Mouse (Mus musculus) layer of hippocampus, adult 18-20 months (tissue): ENCODE results near the gene Rpa2. TPM values are rescaled to one million over a fixed set of nuclear protein-coding genes. Genes with fewer than 3 reads are reported as not detected.
A peak's percentile ranks its signal among the peaks of the same experiment; 100 is the strongest.
"Not testable (repeated sequence)": the region's sequence is repeated elsewhere in the genome, so short reads cannot be mapped to it uniquely, and the experiment has no call there.

Experiments used
- DNase-seq, 2 experiments: peaks; one replicate each; pipeline ENCODE4 v3.0.0; 2022; ENCODE audit warnings: low spot score in 2 of 2
- total RNA-seq, 2 experiments: library from RNA; stranded (reverse); gene quantifications; 2 replicates each; pipeline ENCODE4 v1.2.3; 2021

Gene Rpa2
- total RNA-seq, 2 experiments from 2014 or later = 14.4 to 16.4 TPM

- DNase-seq = no peak
Measured at GRCm38 (mm10) chr4:132760296-132760695, 7.8 kb upstream of the Rpa2 start.

- no peak for DNase-seq
Measured at GRCm38 (mm10) chr4:132762602-132763001, 5.5 kb upstream of the Rpa2 start.

DNA sequence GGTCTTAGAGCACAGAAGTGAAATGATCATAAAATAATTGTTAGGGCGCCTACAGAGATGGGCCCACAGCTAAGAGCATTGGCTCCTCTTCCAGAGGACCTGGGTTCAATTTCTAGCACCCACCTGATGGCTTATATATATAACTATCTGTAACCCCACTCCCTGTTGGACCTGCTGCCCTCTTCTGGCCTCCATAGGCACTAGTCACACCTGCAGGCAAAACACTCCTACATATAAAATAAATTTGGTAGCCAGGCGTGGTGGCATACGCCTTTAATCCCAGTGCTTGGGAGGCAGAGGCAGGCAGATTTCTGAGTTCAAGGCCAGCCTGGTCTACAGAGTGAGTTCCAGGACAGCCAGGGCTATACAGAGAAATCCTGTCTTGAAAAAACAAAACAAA is 5.0 kb upstream of the Rpa2 start:
- not testable (repeated sequence) for DNase-seq

DNA sequence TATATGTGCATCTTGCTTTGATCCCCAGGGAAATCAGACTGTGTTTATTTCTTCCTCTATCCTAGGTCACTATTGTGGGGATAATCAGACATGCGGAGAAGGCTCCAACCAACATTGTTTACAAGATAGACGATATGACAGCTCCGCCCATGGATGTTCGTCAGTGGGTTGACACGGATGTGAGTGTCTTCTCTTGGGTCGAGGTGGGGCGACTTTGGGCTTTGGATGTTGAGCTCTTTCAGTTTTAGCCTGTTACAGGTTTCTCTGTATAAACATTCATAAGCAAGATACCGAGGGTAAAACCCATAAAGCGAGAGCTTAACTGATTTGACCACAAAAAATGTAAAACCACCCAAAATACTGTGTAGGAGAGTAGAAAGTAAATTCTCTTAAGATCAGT is 3.6 kb downstream of the Rpa2 start:
- no peak for DNase-seq

DNA sequence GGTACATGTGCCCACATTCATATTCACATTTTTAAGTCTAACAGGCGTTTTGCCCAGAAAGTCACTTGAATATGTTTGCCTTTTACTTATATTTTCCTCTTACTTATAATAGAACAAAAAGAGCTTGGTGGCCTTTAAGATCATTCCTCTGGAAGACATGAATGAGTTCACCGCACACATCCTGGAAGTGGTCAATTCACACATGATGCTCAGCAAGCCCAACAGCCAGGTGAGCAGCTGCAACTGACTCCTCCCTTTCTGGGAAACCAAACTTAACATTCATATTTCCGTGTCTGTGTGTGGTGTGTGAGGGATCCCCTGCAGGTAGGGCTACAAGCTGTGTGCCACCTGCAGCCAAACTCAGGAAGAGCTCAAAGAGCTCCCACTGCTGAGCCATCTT is 6.8 kb downstream of the Rpa2 start:
- DNase-seq = no peak

DNA sequence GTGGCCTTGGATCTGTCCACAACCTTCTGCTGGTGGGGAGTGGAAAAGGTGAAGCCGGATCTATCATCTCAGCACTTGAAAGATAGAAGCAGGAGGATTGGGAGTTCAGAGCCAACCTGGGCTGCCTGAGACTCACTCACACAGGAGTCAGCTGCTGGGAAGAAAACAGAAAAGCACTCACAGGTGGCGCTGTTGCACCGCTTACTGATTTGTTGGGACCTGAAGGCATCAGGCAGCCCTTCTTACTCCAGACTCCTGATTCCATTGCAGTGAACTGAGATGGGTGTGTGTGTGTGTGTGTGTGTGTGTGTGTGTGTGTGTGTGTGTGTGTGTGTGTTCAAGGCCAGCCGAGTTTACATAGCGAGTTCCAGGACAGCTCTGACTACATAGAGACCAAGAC is 8.6 kb downstream of the Rpa2 start:
- DNase-seq = peak; percentile 51 to 83

GRCm38 (mm10) chr4:132778562-132779201 is 10.6 kb downstream of the Rpa2 start:
- DNase-seq = no peak

DNA sequence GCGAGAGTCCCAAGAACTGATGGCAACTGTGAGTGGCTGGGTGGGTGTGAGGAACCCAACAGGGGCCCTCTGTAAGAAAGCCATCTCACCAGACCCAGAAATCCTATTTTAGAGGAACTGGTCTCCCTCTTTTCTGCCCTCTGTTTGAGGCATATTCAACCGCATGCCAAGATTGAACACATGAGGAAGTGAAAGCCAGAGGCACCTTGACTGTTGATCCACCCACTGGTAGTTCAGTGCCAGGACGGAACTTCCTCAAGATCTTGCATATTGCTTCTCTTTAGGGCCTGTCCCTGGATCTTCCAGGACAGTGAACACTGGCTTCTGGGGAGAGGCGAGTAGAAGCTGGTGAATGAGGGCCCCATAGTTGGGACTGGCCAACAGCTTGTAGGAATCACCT is 12.2 kb downstream of the Rpa2 start:
- DNase-seq = no peak

- no peak for DNase-seq
Measured at GRCm38 (mm10) chr4:132783732-132784131, 15.6 kb downstream of the Rpa2 start.

DNA sequence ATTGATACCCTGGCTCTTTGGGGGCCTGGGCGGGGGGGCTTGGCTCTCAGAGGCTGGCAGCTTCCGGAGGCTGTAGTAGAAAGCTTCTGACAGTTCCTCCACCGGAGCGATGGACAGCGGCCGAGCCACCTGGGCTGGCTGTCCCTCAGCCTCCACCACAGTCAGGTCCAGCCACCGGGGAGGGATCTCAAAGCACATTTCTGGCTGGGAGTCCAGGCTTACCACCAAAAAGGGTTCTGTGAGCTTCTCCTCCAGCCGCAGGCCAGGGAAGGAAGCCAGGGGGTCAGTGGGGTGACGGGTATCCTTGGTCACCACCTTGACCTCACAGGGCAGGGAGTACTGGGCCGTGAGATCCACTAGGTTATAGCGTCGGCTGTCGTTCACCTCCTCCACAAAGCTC is 17.1 kb downstream of the Rpa2 start:
- DNase-seq = no peak

DNA sequence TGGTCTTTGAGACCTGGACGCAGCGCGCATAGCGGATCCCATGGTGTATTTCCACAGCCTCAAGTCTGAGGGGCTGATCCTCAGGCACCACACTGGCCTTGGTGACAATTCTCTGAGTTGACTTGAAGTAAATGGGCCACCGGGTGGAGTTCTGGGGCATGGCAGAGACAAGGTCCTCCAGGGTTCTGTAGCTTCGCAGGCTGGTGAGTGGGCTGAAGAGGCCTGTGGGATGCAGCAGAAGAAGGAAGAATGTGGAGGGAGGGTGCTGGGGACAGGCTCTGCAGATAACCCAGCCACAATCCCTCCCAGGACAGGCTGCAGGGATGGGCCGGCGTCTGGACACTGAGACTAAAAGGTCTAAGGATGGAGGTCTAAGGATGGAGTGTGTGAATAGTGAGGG is 21.6 kb downstream of the Rpa2 start:
- no peak for DNase-seq

GRCm38 (mm10) chr4:132793322-132794004 is 25.3 kb downstream of the Rpa2 start:
- DNase-seq = not testable (repeated sequence)

- no peak for DNase-seq
Measured at GRCm38 (mm10) chr4:132794028-132794427, 25.9 kb downstream of the Rpa2 start.

GRCm38 (mm10) chr4:132794760-132795159 is 26.6 kb downstream of the Rpa2 start:
- DNase-seq = no peak

- no peak for DNase-seq
Measured at GRCm38 (mm10) chr4:132795171-132795570, 27.0 kb downstream of the Rpa2 start.

DNA sequence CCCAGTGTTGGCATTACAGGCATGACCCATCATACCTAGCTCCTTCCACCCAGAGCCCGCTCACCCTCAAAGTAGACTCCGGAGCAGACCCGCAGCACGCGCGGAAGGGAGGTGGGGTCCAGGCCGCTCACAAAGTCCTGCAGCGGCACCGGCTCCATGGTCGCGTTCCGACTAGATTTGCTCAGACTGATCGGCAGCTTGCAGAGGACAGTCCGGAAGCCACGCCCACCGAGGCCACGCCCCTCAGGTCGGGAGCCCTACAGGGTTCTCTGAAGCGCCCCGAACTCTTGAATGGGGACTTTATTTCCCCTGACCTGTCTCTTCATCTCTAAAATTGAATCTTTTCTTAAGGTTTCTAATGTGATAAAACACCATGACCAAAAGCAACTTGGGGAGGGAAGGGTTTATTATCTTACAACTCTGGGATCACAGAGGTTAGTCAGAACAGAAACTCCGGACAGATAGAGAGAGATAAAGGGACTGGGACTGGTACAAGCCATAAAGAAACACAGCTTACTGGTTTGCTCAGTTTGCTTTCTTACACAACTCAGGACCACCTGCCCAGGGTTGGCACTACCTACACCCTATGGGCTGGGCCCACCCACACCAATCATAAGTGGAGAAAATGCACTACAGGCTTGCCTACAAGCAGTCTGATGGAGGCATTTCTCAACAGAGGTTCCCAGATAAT is 28.2 kb downstream of the Rpa2 start, which contains the start of gene Themis2:
Gene Themis2, minus strand, starts transcription at position 192 of the 691 bp plus-strand sequence.
- DNase-seq = peak in 1 of 2 experiments; percentile 13

GRCm38 (mm10) chr4:132797461-132797860 is 29.3 kb downstream of the Rpa2 start:
- no peak for DNase-seq

DNA sequence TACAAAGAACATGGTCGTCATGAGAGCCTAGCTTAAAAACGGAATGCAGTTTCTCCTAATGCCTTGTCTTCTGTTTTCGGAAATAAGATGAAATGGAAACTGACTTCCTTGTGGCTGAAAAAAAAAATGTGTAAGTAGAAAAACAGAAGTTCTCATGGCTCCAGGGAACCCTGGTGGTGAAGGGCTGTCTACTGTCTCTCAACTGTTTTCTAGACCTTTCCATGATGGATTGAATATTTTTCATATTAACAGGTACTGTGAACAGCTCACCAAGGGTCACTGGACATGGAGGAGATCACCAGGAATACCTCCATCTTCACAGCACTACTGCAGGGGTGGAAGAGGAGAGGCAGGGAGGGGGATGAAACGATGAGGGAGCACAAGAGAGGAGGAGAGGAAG is 29.9 kb downstream of the Rpa2 start:
- DNase-seq = no peak

DNA sequence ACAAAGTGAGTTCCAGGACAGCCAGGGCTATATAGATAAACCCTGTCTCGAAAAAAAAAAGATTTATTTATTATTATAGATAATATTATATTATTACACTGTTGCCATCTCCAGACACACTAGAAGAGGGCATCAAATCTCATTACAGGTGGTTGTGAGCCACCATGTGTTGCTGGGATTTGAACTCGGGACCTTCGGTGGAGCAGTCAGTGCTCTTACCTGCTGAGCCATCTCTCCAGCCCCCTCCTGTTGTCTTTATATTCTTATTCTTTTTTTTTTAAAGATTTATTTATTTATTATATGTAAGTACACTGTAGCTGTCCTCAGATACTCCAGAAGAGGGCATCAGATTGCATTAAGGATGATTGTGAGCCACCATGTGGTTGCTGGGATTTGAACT is 30.5 kb downstream of the Rpa2 start:
- DNase-seq = not testable (repeated sequence)

GRCm38 (mm10) chr4:132799845-132800244 is 31.7 kb downstream of the Rpa2 start:
- no peak for DNase-seq

GRCm38 (mm10) chr4:132801176-132802077 is 33.3 kb downstream of the Rpa2 start:
- no peak for DNase-seq
